Mouse (Mus musculus): ENCODE measurements around the gene Cmtr1. TPM values are rescaled to one million over a fixed set of nuclear protein-coding genes. Genes with fewer than 3 reads are reported as not detected.
"Not testable (repeated sequence)": the region's sequence is repeated elsewhere in the genome, so short reads cannot be mapped to it uniquely, and the experiment has no call there.

Cmtr1 gene
- polyA plus RNA-seq (2015; fragmentation: Nextera tagmentation; extraction: Ambion mirVana), result 95.8 and 97.9 TPM in 2 replicates

- WGBS, result under 1% methylated on average over 41 of the region's 41 CpGs
- no peaks in the 10 kb centered on the region for H3K27me3 ChIP-seq (replicated peaks)
- peak; percentile 97 for ATAC-seq (ENCODE audit: insufficient read depth, low FRiP score, low read depth)
- H3K4me3 ChIP-seq (replicated peaks), result peak within 1 kb of the TSS; percentile 78
- peak within 1 kb of the TSS; percentile 79 for H3K9ac ChIP-seq
- H3K27ac ChIP-seq, result peak within 1 kb of the TSS; percentile 93
- no peaks in the 10 kb centered on the region for H3K9me3 ChIP-seq
- peaks cover 5% of the 10 kb centered on the region; the same call in 1 of the 2 replicates for H3K36me3 ChIP-seq
- H3K4me2 ChIP-seq, result peak within 1 kb of the TSS; percentile 83
- no peaks in the 10 kb centered on the region for H3K4me1 ChIP-seq
These were observed at the start of gene Cmtr1 for GRCm38 (mm10) chr17:29660076-29660761. Cmtr1 (plus strand) TSS chr17:29660595.

- not testable (repeated sequence) for H3K27me3 ChIP-seq (replicated peaks); ATAC-seq (ENCODE audit: insufficient read depth, low FRiP score, low read depth)
- WGBS, result 86% methylated on average over 5 of the region's 5 CpGs
These were observed 46.9 kb upstream of the Cmtr1 start for GRCm38 (mm10) chr17:29613453-29613852.

GRCm38 (mm10) chr17:29614115-29615023, 46.0 kb upstream of the Cmtr1 start, which contains the start of the genes Rnf8 and Gm28043:
Rnf8 (plus strand) TSS chr17:29614790.
Gm28043 (plus strand) TSS chr17:29614876.
- Histone ChIP-seq H3K4me2 (peak within 1 kb of the TSS; percentile 77), H3K9me3 (no peaks in the 10 kb centered on the region), H3K27ac (peak within 1 kb of the TSS; percentile 97), H3K36me3 (no peaks in the 10 kb centered on the region), H3K4me1 (peaks cover 24% of the 10 kb centered on the region), H3K4me3 (replicated peaks) (peak within 1 kb of the TSS; percentile 94), H3K27me3 (replicated peaks) (no peaks in the 10 kb centered on the region), H3K9ac (peak within 1 kb of the TSS; percentile 99)
- ATAC-seq (ENCODE audit: insufficient read depth, low FRiP score, low read depth), result peak; percentile 94
- WGBS, result 1% methylated on average over 52 of the region's 52 CpGs

More at GRCm38 (mm10) chr17:29613453-29613852, 46.9 kb upstream of the Cmtr1 start:
- H3K4me2 ChIP-seq; H3K9ac ChIP-seq; H3K36me3 ChIP-seq; H3K4me3 ChIP-seq (replicated peaks); H3K27ac ChIP-seq; H3K9me3 ChIP-seq: not testable (repeated sequence)
- H3K4me1 ChIP-seq, result peaks cover 24% of the 10 kb centered on the region

DNA sequence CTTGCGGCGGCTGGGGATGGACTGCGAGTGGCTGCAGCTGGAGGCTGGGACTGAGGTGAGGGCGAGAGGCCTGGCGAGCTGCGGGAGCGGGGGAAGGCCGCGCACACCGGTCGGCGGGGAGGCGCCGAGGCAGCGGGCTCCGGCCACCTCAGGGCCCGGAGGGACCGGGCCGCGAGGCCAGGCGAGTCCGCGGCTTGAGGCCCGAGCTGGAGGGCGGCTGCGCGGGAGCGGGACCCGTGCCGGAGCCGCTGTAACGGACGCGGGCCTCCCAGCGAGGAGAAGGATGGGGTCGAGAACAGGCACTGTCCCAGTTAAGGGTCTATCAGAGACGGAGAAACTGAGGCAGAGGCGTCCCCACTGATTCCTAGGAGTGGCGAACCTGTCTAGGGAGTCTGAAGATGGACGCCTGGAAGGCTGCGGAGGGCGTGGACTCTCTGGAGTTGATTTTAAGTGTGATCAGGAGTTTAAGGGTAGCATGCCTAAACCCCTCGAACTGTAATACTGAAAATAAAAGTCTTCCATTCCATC, 45.3 kb upstream of the Cmtr1 start:
- ATAC-seq (ENCODE audit: insufficient read depth, low FRiP score, low read depth), result peak; percentile 41
- 0% methylated on average over 42 of the region's 43 CpGs for WGBS

DNA sequence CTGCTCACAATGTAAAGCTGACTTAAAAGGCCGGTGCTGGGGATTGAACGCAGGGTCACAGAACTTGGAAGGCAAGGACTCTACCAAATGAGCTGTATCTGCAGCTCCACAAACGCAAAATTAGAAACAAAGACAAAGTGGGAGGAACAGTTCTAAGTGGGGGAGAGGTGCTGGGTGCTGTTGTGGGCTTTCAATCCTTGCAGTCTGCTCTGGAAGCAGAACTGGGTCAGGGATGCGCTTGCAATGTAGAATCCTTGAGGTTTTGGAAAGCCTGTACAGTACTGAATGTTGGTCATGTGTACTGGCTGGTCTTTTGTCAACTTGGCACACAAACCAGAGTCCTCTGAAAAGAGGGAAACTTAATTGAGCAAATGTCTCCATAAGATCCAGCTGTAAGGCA, 44.8 kb upstream of the Cmtr1 start:
- no peaks in the 10 kb centered on the region for H3K9me3 ChIP-seq
- WGBS, result 10% methylated on average over 4 of the region's 4 CpGs
- H3K9ac ChIP-seq, result peak overlapping the region; percentile 99; the same call in 1 of the 2 replicates
- 0 out of 2 replicates have a peak, but pooled peaks cover 5% of the 10 kb centered on the region for H3K36me3 ChIP-seq
- peaks cover 24% of the 10 kb centered on the region for H3K4me1 ChIP-seq
- no peaks in the 10 kb centered on the region for H3K27me3 ChIP-seq (replicated peaks)
- H3K4me3 ChIP-seq (replicated peaks), result peak overlapping the region; percentile 94
- H3K4me2 ChIP-seq, result peak overlapping the region; percentile 77
- no peak for ATAC-seq (ENCODE audit: insufficient read depth, low FRiP score, low read depth)
- peak overlapping the region; percentile 97 for H3K27ac ChIP-seq

More for the DNA sequence above, 45.3 kb upstream of the Cmtr1 start:
- H3K4me3 ChIP-seq (replicated peaks), result peak overlapping the region; percentile 94
- peak overlapping the region; percentile 97 for H3K27ac ChIP-seq
- peaks cover 24% of the 10 kb centered on the region for H3K4me1 ChIP-seq
- H3K27me3 ChIP-seq (replicated peaks), result no peaks in the 10 kb centered on the region
- peak overlapping the region; percentile 99 for H3K9ac ChIP-seq
- no peaks in the 10 kb centered on the region for H3K9me3 ChIP-seq
- 0 out of 2 replicates have a peak, but pooled peaks cover 5% of the 10 kb centered on the region for H3K36me3 ChIP-seq
- peak overlapping the region; percentile 77 for H3K4me2 ChIP-seq

DNA sequence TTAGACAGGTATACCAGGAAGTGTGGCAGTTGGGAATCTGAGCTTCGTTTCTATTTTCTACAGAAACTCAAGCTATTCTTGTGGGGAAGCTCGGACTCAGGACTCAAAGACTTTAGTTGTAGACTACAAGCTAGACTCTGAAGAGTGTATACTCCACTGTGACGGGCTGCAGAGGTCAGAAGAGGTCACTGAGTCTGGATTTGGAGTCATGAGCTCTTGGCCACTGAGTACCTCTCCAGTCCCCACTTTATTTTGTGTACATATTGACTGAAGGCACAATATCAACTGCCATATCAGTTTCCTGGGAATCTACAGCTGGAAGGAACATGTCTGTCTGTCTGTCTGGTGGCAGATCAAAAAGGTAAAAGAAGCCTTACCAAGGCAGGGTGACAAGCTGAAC, 41.2 kb upstream of the Cmtr1 start:
- WGBS, result 80% methylated on average over 3 of the region's 3 CpGs
- Histone ChIP-seq H3K36me3 (peaks cover 26% of the 10 kb centered on the region), H3K4me1 (peaks cover 18% of the 10 kb centered on the region), H3K4me3 (replicated peaks) (no peak overlapping the region), H3K27me3 (replicated peaks) (no peaks in the 10 kb centered on the region), H3K9ac (no peak overlapping the region), H3K27ac (no peak overlapping the region), H3K9me3 (no peaks in the 10 kb centered on the region), H3K4me2 (no peak overlapping the region)
- no peak for ATAC-seq (ENCODE audit: insufficient read depth, low FRiP score, low read depth)

DNA sequence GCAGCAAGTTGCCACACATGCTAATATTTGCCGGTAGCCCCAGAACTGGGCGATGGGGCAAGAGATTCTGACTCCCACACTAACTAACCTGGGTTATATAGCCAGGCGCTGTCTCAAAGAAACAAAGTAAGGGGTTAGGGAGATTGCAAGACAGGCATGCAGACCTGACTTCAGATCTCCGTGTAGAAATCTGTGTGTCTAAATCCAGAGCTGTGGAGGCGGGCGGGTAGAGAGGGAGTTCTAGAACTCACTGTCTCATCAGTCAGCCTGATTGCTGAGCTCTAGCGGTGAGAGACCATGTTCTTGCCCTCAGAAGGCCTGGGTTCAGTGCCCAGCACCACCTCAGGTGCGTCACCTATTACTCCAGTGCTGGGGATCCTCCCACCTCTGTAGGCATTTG, 36.9 kb upstream of the Cmtr1 start:
- H3K36me3 ChIP-seq, result peaks cover 55% of the 10 kb centered on the region
- no peak overlapping the region for H3K4me3 ChIP-seq (replicated peaks)
- WGBS, result 91% methylated on average over 8 of the region's 8 CpGs
- H3K27ac ChIP-seq, result no peak overlapping the region
- no peaks in the 10 kb centered on the region for H3K9me3 ChIP-seq
- H3K9ac ChIP-seq, result no peak overlapping the region
- no peaks in the 10 kb centered on the region for H3K4me1 ChIP-seq
- no peak overlapping the region for H3K4me2 ChIP-seq
- no peaks in the 10 kb centered on the region for H3K27me3 ChIP-seq (replicated peaks)
- ATAC-seq (ENCODE audit: insufficient read depth, low FRiP score, low read depth), result no peak

DNA sequence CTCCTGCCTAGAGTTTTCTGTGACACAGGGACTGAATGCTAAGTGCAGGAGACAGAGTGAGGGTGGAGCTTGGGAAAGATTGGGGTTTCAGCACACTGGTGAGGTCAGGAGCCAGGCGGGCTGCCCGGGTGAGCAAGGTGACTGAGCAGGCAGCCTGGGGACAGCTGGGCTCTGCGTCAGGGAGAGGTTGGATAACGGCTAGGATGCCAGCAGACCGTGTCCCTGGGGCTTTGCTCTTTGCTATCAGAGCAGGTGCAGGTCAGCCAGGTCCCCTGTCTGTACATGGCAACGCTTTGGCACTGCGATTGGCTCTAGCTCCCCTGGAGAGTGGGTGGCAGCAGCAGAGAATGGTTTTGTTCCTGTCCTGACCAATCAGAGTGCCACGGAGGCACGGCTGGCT, 33.1 kb upstream of the Cmtr1 start:
- no peak for ATAC-seq (ENCODE audit: insufficient read depth, low FRiP score, low read depth)
- H3K4me1 ChIP-seq, result no peaks in the 10 kb centered on the region
- no peak overlapping the region for H3K4me2 ChIP-seq
- 89% methylated on average over 9 of the region's 9 CpGs for WGBS
- no peak overlapping the region for H3K9ac ChIP-seq
- H3K9me3 ChIP-seq, result no peaks in the 10 kb centered on the region
- no peak overlapping the region for H3K27ac ChIP-seq
- H3K4me3 ChIP-seq (replicated peaks), result no peak overlapping the region
- H3K27me3 ChIP-seq (replicated peaks), result no peaks in the 10 kb centered on the region
- H3K36me3 ChIP-seq, result peaks cover 77% of the 10 kb centered on the region

GRCm38 (mm10) chr17:29628946-29629345, 31.4 kb upstream of the Cmtr1 start:
- H3K4me1 ChIP-seq, result no peaks in the 10 kb centered on the region
- H3K9ac ChIP-seq, result no peak overlapping the region
- no peaks in the 10 kb centered on the region for H3K9me3 ChIP-seq
- no peak overlapping the region for H3K4me2 ChIP-seq
- no peak overlapping the region for H3K27ac ChIP-seq
- ATAC-seq (ENCODE audit: insufficient read depth, low FRiP score, low read depth), result no peak
- WGBS, result 89% methylated on average over 5 of the region's 5 CpGs
- no peaks in the 10 kb centered on the region for H3K27me3 ChIP-seq (replicated peaks)
- peaks cover 68% of the 10 kb centered on the region for H3K36me3 ChIP-seq
- H3K4me3 ChIP-seq (replicated peaks), result no peak overlapping the region

GRCm38 (mm10) chr17:29629620-29630019, 30.8 kb upstream of the Cmtr1 start:
- Histone ChIP-seq H3K4me2 (no peak overlapping the region), H3K4me3 (replicated peaks) (no peak overlapping the region), H3K4me1 (no peaks in the 10 kb centered on the region), H3K27me3 (replicated peaks) (no peaks in the 10 kb centered on the region), H3K27ac (no peak overlapping the region), H3K36me3 (peaks cover 68% of the 10 kb centered on the region), H3K9ac (no peak overlapping the region), H3K9me3 (no peaks in the 10 kb centered on the region)
- WGBS, result 74% methylated on average over 5 of the region's 5 CpGs
- no peak; the same call in 1 of the 2 replicates for ATAC-seq (ENCODE audit: insufficient read depth, low FRiP score, low read depth)

DNA sequence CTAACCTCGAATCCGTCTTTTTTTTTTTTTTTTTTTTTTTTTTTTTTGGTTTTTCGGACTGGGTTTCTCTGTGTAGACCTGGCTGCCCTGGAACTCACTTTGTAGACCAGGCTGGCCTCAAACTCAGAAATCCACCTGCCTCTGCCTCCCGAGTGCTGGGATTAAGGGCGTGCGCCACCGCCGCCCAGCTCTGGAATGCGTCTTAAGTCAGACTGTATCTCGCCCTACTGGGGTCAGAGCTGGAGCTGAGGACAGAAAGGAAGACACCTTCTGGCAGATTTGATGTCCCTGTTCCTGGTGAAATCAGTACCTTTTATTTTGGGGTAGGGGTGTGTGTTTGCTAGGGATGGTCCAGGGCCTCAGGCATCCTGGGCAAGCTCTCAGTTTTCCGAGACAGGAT, 28.1 kb upstream of the Cmtr1 start:
- Histone ChIP-seq H3K4me2 (no peak overlapping the region), H3K9me3 (no peaks in the 10 kb centered on the region), H3K9ac (no peak overlapping the region), H3K27ac (no peak overlapping the region), H3K4me1 (no peaks in the 10 kb centered on the region), H3K36me3 (peaks cover 68% of the 10 kb centered on the region), H3K4me3 (replicated peaks) (no peak overlapping the region), H3K27me3 (replicated peaks) (no peaks in the 10 kb centered on the region)
- 91% methylated on average over 11 of the region's 11 CpGs for WGBS
- ATAC-seq (ENCODE audit: insufficient read depth, low FRiP score, low read depth), result no peak

All from stomach, embryonic 15.5 days (tissue).